Mouse (Mus musculus) CH12.LX (cell line): ENCODE measurements around the gene Cyth4. TPM values are rescaled to one million over a fixed set of nuclear protein-coding genes. Genes with fewer than 3 reads are reported as not detected.

Experiments
- DNase-seq: peaks from one replicate; pipeline ENCODE4 v3.0.0-alpha.2; 2013; ENCODE audit errors: extremely low read depth
- H3K27ac ChIP-seq: 2 replicates; pipeline ENCODE4 v1.5.1; 2012; ENCODE audit warnings: low read depth, mild to moderate bottlenecking, control low read depth, moderate library complexity; ENCODE audit not compliant: insufficient read depth
- H3K27me3 ChIP-seq: replicated peaks from 2 replicates; pipeline ENCODE3; 2012; ENCODE audit warnings: inconsistent platforms
- H3K36me3 ChIP-seq, 2 experiments: replicated peaks in 1 of 2; 2 replicates each; pipeline versions ENCODE3 to v1.6.1; 2012; ENCODE audit warnings: inconsistent platforms in 1 of 2, low read length in 1 of 2, mild to moderate bottlenecking in 1 of 2, mixed read lengths in 1 of 2, moderate library complexity in 1 of 2; ENCODE audit not compliant: control insufficient read depth in 1 of 2, insufficient read depth in 1 of 2
- H3K4me1 ChIP-seq, 2 experiments: 2 replicates each; pipeline ENCODE4 v1.6.1; 2012; ENCODE audit warnings: inconsistent platforms in 1 of 2, moderate library complexity in 1 of 2; ENCODE audit not compliant: insufficient read depth in 2 of 2, control insufficient read depth in 1 of 2
- H3K4me2 ChIP-seq: 2 replicates; pipeline ENCODE4 v1.6.1; 2012; ENCODE audit warnings: low read depth, mild to moderate bottlenecking, control low read depth; ENCODE audit not compliant: poor library complexity, insufficient read depth, severe bottlenecking
- H3K4me3 ChIP-seq, 3 experiments: fragments of 150-350 bp in 1 of 3; sonication (generic) in 1 of 3; replicated peaks in 1 of 3; 2 replicates each; pipeline versions ENCODE3 to v1.5.1; 2011 to 2012; ENCODE audit warnings: low read depth in 2 of 3, low read length in 2 of 3, mild to moderate bottlenecking in 2 of 3, moderate library complexity in 2 of 3, control low read depth in 1 of 3, improper control_type of control experiment in 1 of 3, inconsistent platforms in 1 of 3, mixed read lengths in 1 of 3; ENCODE audit not compliant: poor library complexity in 1 of 3
- H3K79me2 ChIP-seq: replicated peaks from 2 replicates; pipeline ENCODE4 v1.6.1; 2012; ENCODE audit warnings: mild to moderate bottlenecking, moderate library complexity; ENCODE audit not compliant: control insufficient read depth, poor library complexity, insufficient read depth, severe bottlenecking; ENCODE audit errors: extremely low read depth
- H3K9ac ChIP-seq: 2 replicates; pipeline ENCODE4 v1.6.1; 2012; ENCODE audit warnings: low read depth, mild to moderate bottlenecking, control low read depth, moderate library complexity; ENCODE audit not compliant: insufficient read depth
- H3K9me3 ChIP-seq: replicated peaks from 2 replicates; pipeline ENCODE3; 2012; ENCODE audit warnings: low read length, inconsistent platforms, mixed read lengths
- BHLHE40 ChIP-seq: IDR thresholded peaks from 2 replicates; pipeline ENCODE4 v1.6.1; 2011; ENCODE audit warnings: mild to moderate bottlenecking, low read depth, low read length, improper control_type of control experiment
- ETS1 ChIP-seq: conservative IDR thresholded peaks from 2 replicates; pipeline ENCODE4 v1.6.1; 2012; ENCODE audit warnings: low read depth, mild to moderate bottlenecking, inconsistent platforms, low read length, improper control_type of control experiment, moderate library complexity
- IRF4 ChIP-seq: IDR thresholded peaks from 2 replicates; pipeline ENCODE4 v1.6.1; 2014; ENCODE audit warnings: low read depth, mild to moderate bottlenecking, inconsistent platforms, low read length, improper control_type of control experiment
- JUN ChIP-seq: IDR thresholded peaks from 2 replicates; pipeline ENCODE4 v1.6.1; 2011; ENCODE audit warnings: low read depth, mild to moderate bottlenecking, low read length, improper control_type of control experiment, moderate library complexity; ENCODE audit not compliant: insufficient read depth
- MAFK ChIP-seq: IDR thresholded peaks from 2 replicates; pipeline ENCODE4 v1.6.1; 2011; ENCODE audit warnings: low read length, improper control_type of control experiment; ENCODE audit not compliant: insufficient replicate concordance
- MEF2A ChIP-seq: IDR thresholded peaks from 2 replicates; pipeline ENCODE4 v1.6.1; 2014; ENCODE audit warnings: low read depth, mild to moderate bottlenecking, inconsistent platforms, low read length, improper control_type of control experiment, borderline replicate concordance
- MYC ChIP-seq: IDR thresholded peaks from 2 replicates; pipeline ENCODE4 v1.6.1; 2011; ENCODE audit warnings: low read depth, mild to moderate bottlenecking, improper control_type of control experiment, low read length
- NELFE ChIP-seq: IDR thresholded peaks from 2 replicates; pipeline ENCODE4 v1.6.1; 2011; ENCODE audit warnings: low read depth, low read length, improper control_type of control experiment
- NRF1 ChIP-seq: IDR thresholded peaks from 2 replicates; pipeline ENCODE4 v1.6.1; 2014; ENCODE audit warnings: low read depth, mild to moderate bottlenecking, inconsistent platforms, low read length, improper control_type of control experiment, moderate library complexity
- PAX5 ChIP-seq: IDR thresholded peaks from 2 replicates; pipeline ENCODE4 v1.6.1; 2012; ENCODE audit warnings: low read length, inconsistent platforms, mixed read lengths
- POLR2A ChIP-seq: IDR thresholded peaks from 2 replicates; pipeline ENCODE4 v1.6.1; 2011; ENCODE audit warnings: low read depth, mild to moderate bottlenecking, improper control_type of control experiment, low read length
- RCOR1 ChIP-seq: conservative IDR thresholded peaks from 2 replicates; pipeline ENCODE4 v1.6.1; 2012; ENCODE audit warnings: low read depth, mild to moderate bottlenecking, inconsistent platforms, low read length, improper control_type of control experiment
- SIN3A ChIP-seq: IDR thresholded peaks from 2 replicates; pipeline ENCODE4 v1.6.1; 2012; ENCODE audit warnings: low read length, improper control_type of control experiment, inconsistent platforms
- TCF12 ChIP-seq: IDR thresholded peaks from 2 replicates; pipeline ENCODE4 v1.6.1; 2014; ENCODE audit warnings: low read depth, mild to moderate bottlenecking, inconsistent platforms, low read length, improper control_type of control experiment
- ZC3H11A ChIP-seq: IDR thresholded peaks from 2 replicates; pipeline ENCODE4 v1.6.1; 2012; ENCODE audit warnings: low read depth, mild to moderate bottlenecking, inconsistent platforms, low read length, improper control_type of control experiment
- ZKSCAN1 ChIP-seq: IDR thresholded peaks from 2 replicates; pipeline ENCODE4 v1.6.1; 2012; ENCODE audit warnings: low read depth, inconsistent platforms, low read length, improper control_type of control experiment, borderline replicate concordance
- ZNF384 ChIP-seq: IDR thresholded peaks from 2 replicates; pipeline ENCODE4 v1.6.1; 2012; ENCODE audit warnings: low read depth, low read length, improper control_type of control experiment, inconsistent platforms
- dilution Hi-C: fragments of 300-500 bp; cut with MboI; formaldehyde crosslinking; loops from 2 replicates; pipeline ENCODE4 v1.14.3; 2020; ENCODE audit warnings: low sequenced_read_pairs; ENCODE audit not compliant: extremely low pct_unique_long_range_greater_than_20kb, extremely low pct_ligation_motif_present
- in situ Hi-C: fragments of 300-500 bp; cut with MboI; formaldehyde crosslinking; loops from 3 replicates; pipeline ENCODE4 v1.14.3; 2019; ENCODE audit warnings: low sequenced_read_pairs, low pct_ligation_motif_present, low pct_unique_long_range_greater_than_20kb, mixed read lengths
- polyA plus RNA-seq: library from polyadenylated mRNA; unstranded; fragments of >175 nt; gene quantifications from 2 replicates; pipeline ENCODE4 v1.2.1, GENCODE M21; 2012; ENCODE audit warnings: low read depth; ENCODE audit not compliant: insufficient read length
- total RNA-seq, 2 experiments: library from RNA; depleted of rRNA; stranded (reverse); fragments of 300-350 nt in 1 of 2; fragments of >200 nt in 1 of 2; gene quantifications; 2 replicates each; pipeline ENCODE4 v1.2.3; 2012 to 2014

The Cyth4 gene
- total and polyA plus RNA-seq, 3 experiments = 39.2 to 75.3 (median 42.2) TPM

DNA sequence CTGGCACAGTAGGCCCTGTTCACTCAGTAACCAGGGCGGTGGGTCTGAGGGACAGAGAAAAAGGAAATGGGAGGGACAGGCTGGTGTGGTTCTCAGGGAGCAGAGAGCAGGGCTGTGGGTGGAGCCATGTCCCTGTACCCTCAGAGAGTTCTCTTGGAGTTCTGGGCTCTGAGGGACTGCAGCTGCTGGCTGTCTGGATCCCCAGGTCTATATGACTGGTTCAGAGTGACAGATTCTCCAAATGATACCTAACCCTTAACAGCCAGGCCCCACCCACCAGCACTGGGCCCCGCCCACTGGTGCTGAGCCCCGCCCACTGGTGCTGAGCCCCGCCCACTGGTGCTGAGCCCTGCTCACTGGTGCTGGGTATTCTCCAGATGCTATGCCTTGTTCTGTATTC, 882 bp downstream of the Cyth4 start:
- in situ Hi-C loops (no loop called here), dilution Hi-C loops (no loop called here)
- Histone ChIP-seq H3K4me3 (peak overlapping the region; percentile 70 to 86 (median 72)), H3K36me3 (peaks cover 24 to 40% of the 10 kb centered on the region in 2 experiments), H3K4me2 (peak overlapping the region; percentile 74), H3K79me2 (peaks cover 10% of the 10 kb centered on the region), H3K9me3 (peaks cover 14% of the 10 kb centered on the region), H3K4me1 (peaks cover 30 to 74% of the 10 kb centered on the region in 2 experiments), H3K27ac (peak overlapping the region; percentile 74), H3K9ac (peak overlapping the region; percentile 70), H3K27me3 (no peaks in the 10 kb centered on the region)
- peak; percentile 74 for DNase-seq
- TF ChIP-seq RCOR1 (no peak), NELFE (peak; percentile 50; the same call in 1 of the 2 replicates), POLR2A (peak; percentile 76), BHLHE40 (no peak), SIN3A (no peak), TCF12 (no peak), MYC (no peak), ZNF384 (no peak), JUN (no peak), ZKSCAN1 (no peak), PAX5 (no peak), NRF1 (no peak), MAFK (no peak), ZC3H11A (no peak)

DNA sequence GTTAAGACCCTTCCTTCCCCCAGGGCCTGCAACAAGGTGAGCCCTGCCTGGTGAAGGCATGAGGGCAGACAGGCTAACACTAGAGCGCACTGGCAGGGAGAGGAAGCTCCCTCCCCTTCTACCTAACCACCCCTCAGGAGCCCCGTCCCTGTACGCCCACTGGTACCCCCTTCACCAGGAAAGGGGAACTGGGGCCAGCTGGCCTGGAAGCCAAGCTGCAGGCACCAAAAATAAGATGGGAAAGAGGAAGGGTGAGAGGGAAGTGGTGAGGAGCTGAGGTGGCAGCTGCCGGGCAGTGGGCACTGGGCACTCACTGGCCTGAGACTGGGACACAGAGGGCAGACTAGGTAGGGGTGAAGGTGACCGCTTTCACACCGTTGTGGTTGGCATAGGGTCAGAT, 2.3 kb downstream of the Cyth4 start:
- dilution Hi-C loops = no loop called here
- H3K9me3 ChIP-seq = peaks cover 14% of the 10 kb centered on the region
- H3K36me3 ChIP-seq = peaks cover 37 to 54% of the 10 kb centered on the region in 2 experiments
- DNase-seq = no peak
- in situ Hi-C loops = no loop called here
- H3K4me1 ChIP-seq = peaks cover 36 to 75% of the 10 kb centered on the region in 2 experiments
- no peaks in the 10 kb centered on the region for H3K27me3 ChIP-seq
- H3K27ac ChIP-seq = peak overlapping the region; percentile 47
- peak; percentile 66 for TF ChIP-seq TCF12
- peak; percentile 26; the same call in 1 of the 2 replicates for TF ChIP-seq ETS1
- TF ChIP-seq ZKSCAN1 = no peak
- 0 out of 2 replicates have a peak, but pooled peaks have one; percentile 17 for TF ChIP-seq MEF2A
- no peak for TF ChIP-seq IRF4
- H3K4me2 ChIP-seq = peak overlapping the region; percentile 76
- H3K9ac ChIP-seq = peak overlapping the region; percentile 23; the same call in 1 of the 2 replicates
- H3K4me3 ChIP-seq = peak overlapping the region in 2 of 3 experiments; percentile 22 to 30
- peaks cover 10% of the 10 kb centered on the region for H3K79me2 ChIP-seq
